Mouse (Mus musculus) inflammation-experienced regulatory T-cells, adult 6 months (primary cell): ENCODE data around the gene Stab2. TPM values are rescaled to one million over a fixed set of nuclear protein-coding genes. Genes with fewer than 3 reads are reported as not detected.

Experiments used
- ATAC-seq: one replicate; pipeline ENCODE4 v1.8.0; 2017
- polyA plus RNA-seq, 3 experiments: library from polyadenylated mRNA; unstranded; fragments of 100-300 nt; shearing (Covaris generic); gene quantifications; one replicate each; pipeline ENCODE4 v1.2.1; 2017

The Stab2 gene
- polyA plus RNA-seq, 3 experiments from 2014 or later = 0.13 TPM; not detected in 2

- ATAC-seq = no peak
Observed at GRCm38 (mm10) chr10:86976001-86976726, 31.7 kb downstream of the Stab2 start.

GRCm38 (mm10) chr10:86973276-86973675 is 34.5 kb downstream of the Stab2 start:
- ATAC-seq = no peak

GRCm38 (mm10) chr10:86972503-86972826 is 35.4 kb downstream of the Stab2 start:
- no peak for ATAC-seq

- no peak for ATAC-seq
Observed at GRCm38 (mm10) chr10:86971680-86972502, 35.9 kb downstream of the Stab2 start.

GRCm38 (mm10) chr10:86969346-86969745 is 38.5 kb downstream of the Stab2 start:
- no peak for ATAC-seq

GRCm38 (mm10) chr10:86961542-86962466 is 46.0 kb downstream of the Stab2 start:
- no peak for ATAC-seq

- no peak for ATAC-seq
Observed at GRCm38 (mm10) chr10:86955299-86955698, 52.5 kb downstream of the Stab2 start.

- ATAC-seq = no peak
Observed at GRCm38 (mm10) chr10:86952696-86953095, 55.1 kb downstream of the Stab2 start.

- ATAC-seq = no peak
Observed at GRCm38 (mm10) chr10:86950806-86951205, 57.0 kb downstream of the Stab2 start.

- ATAC-seq = no peak
Observed at GRCm38 (mm10) chr10:86949886-86950285, 57.9 kb downstream of the Stab2 start.

GRCm38 (mm10) chr10:86947541-86947940 is 60.3 kb downstream of the Stab2 start:
- no peak for ATAC-seq

- no peak for ATAC-seq
Observed at GRCm38 (mm10) chr10:86940591-86940990, 67.2 kb downstream of the Stab2 start.

GRCm38 (mm10) chr10:86934376-86934775 is 73.4 kb downstream of the Stab2 start:
- no peak for ATAC-seq

- ATAC-seq = no peak
Observed at GRCm38 (mm10) chr10:86933906-86934305, 73.9 kb downstream of the Stab2 start.

GRCm38 (mm10) chr10:86933180-86933695 is 74.6 kb downstream of the Stab2 start:
- no peak for ATAC-seq

- ATAC-seq = no peak
Observed at GRCm38 (mm10) chr10:86923602-86924001, 84.2 kb downstream of the Stab2 start.

- ATAC-seq = no peak
Observed at GRCm38 (mm10) chr10:86915595-86915994, 92.2 kb downstream of the Stab2 start.

GRCm38 (mm10) chr10:86908562-86908961 is 99.3 kb downstream of the Stab2 start:
- no peak for ATAC-seq

GRCm38 (mm10) chr10:86907043-86907442 is 100.8 kb downstream of the Stab2 start:
- no peak for ATAC-seq

GRCm38 (mm10) chr10:86895531-86895930 is 112.3 kb downstream of the Stab2 start:
- no peak for ATAC-seq

GRCm38 (mm10) chr10:86891066-86891465 is 116.8 kb downstream of the Stab2 start:
- no peak for ATAC-seq

- no peak for ATAC-seq
Observed at GRCm38 (mm10) chr10:86890166-86890930, 117.5 kb downstream of the Stab2 start.
